Mouse (Mus musculus): ENCODE measurements around the gene Gpc6. TPM values are rescaled to one million over a fixed set of nuclear protein-coding genes. Genes with fewer than 3 reads are reported as not detected.

The Gpc6 gene
- polyA plus RNA-seq, 2 experiments: 26.1 to 39.5 TPM

DNA sequence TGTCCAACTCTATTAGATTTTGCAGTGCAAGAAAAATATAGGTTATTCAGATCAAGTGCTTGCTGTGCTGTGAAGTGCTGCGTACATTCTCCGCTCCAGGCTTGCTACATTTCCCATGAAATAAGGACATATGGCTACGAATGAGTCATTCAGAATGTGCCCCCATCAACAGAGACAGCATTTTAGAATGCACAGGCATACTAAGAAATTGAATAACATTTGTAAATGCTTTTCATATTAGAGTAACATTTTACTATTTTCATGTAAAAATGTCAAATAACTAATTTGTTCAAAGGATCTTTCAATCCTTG lies 483.4 kb downstream of the Gpc6 start:
- Histone ChIP-seq H3K27me3 (ENCODE audit: control insufficient read depth, insufficient read depth, low read length) (no peaks in the 10 kb centered on the region), H3K4me2 (replicated peaks; ENCODE audit: low read depth, low read length, severe bottlenecking) (no peak overlapping the region), H3K4me1 (ENCODE audit: control insufficient read depth, insufficient read depth, low read length) (0 out of 2 replicates have a peak, but pooled peaks cover 4% of the 10 kb centered on the region), H3K27ac (replicated peaks; ENCODE audit: low read depth, low read length) (no peak overlapping the region), H3K9me3 (ENCODE audit: control insufficient read depth, low read length) (no peaks in the 10 kb centered on the region), H3K9ac (ENCODE audit: low read depth, low read length, severe bottlenecking) (no peak overlapping the region), H3K36me3 (ENCODE audit: control insufficient read depth, insufficient read depth, low read length) (no peaks in the 10 kb centered on the region), H3K4me3 (replicated peaks; ENCODE audit: low read length) (no peak overlapping the region)
- WGBS: 41% methylated on average over 3 of the region's 3 CpGs
- no peak for ATAC-seq (ENCODE audit: low FRiP score, low read depth)
- no peak for DNase-seq (ENCODE audit: low spot score)
- no peak for TF ChIP-seq POLR2A (IDR thresholded peaks at IDR 0.05; ENCODE audit: borderline replicate concordance, extremely low read depth, insufficient read depth, insufficient read length)

- Histone ChIP-seq H3K27me3 (ENCODE audit: control insufficient read depth, insufficient read depth, low read length) (no peaks in the 10 kb centered on the region), H3K4me2 (replicated peaks; ENCODE audit: low read depth, low read length, severe bottlenecking) (no peak overlapping the region), H3K9ac (ENCODE audit: low read depth, low read length, severe bottlenecking) (no peak overlapping the region), H3K9me3 (ENCODE audit: control insufficient read depth, low read length) (no peaks in the 10 kb centered on the region), H3K27ac (replicated peaks; ENCODE audit: low read depth, low read length) (no peak overlapping the region), H3K4me1 (ENCODE audit: control insufficient read depth, insufficient read depth, low read length) (0 out of 2 replicates have a peak, but pooled peaks cover 4% of the 10 kb centered on the region), H3K4me3 (replicated peaks; ENCODE audit: low read length) (no peak overlapping the region), H3K36me3 (ENCODE audit: control insufficient read depth, insufficient read depth, low read length) (no peaks in the 10 kb centered on the region)
- ATAC-seq (ENCODE audit: low FRiP score, low read depth): no peak
- DNase-seq (ENCODE audit: low spot score): no peak
- 84% methylated on average over 2 of the region's 2 CpGs for WGBS
- TF ChIP-seq POLR2A (IDR thresholded peaks at IDR 0.05; ENCODE audit: borderline replicate concordance, extremely low read depth, insufficient read depth, insufficient read length): no peak
Observed at GRCm38 (mm10) chr14:117409778-117410177, 484.7 kb downstream of the Gpc6 start.

DNA sequence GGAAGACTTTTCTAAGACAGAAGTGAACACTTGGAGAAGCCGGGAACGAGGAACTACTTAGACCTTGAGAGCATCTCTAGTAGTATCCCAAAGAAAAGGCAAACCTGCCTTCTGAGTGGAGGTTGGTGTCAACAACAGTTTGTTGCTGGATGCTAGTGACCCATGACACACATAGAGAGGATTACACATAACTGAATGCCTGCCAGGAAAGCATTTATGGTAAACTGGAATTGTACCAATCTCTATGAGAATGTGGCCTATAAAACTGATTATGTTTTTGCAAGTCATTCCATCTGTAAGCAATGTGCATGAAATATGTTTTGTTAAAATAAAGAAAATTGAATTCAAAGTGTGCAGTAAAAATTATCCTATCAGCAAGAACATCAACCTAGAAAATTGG lies 485.4 kb downstream of the Gpc6 start:
- H3K36me3 ChIP-seq (ENCODE audit: control insufficient read depth, insufficient read depth, low read length): no peaks in the 10 kb centered on the region
- no peak overlapping the region for H3K9ac ChIP-seq (ENCODE audit: low read depth, low read length, severe bottlenecking)
- WGBS: 97% methylated on average over 2 of the region's 2 CpGs
- no peak for TF ChIP-seq POLR2A (IDR thresholded peaks at IDR 0.05; ENCODE audit: borderline replicate concordance, extremely low read depth, insufficient read depth, insufficient read length)
- H3K4me3 ChIP-seq (replicated peaks; ENCODE audit: low read length): no peak overlapping the region
- H3K4me1 ChIP-seq (ENCODE audit: control insufficient read depth, insufficient read depth, low read length): 0 out of 2 replicates have a peak, but pooled peaks cover 4% of the 10 kb centered on the region
- no peaks in the 10 kb centered on the region for H3K27me3 ChIP-seq (ENCODE audit: control insufficient read depth, insufficient read depth, low read length)
- DNase-seq (ENCODE audit: low spot score) (no peak), ATAC-seq (ENCODE audit: low FRiP score, low read depth) (no peak)
- H3K4me2 ChIP-seq (replicated peaks; ENCODE audit: low read depth, low read length, severe bottlenecking): no peak overlapping the region
- H3K27ac ChIP-seq (replicated peaks; ENCODE audit: low read depth, low read length): no peak overlapping the region
- H3K9me3 ChIP-seq (ENCODE audit: control insufficient read depth, low read length): no peaks in the 10 kb centered on the region

GRCm38 (mm10) chr14:117415045-117415444 lies 489.9 kb downstream of the Gpc6 start:
- ATAC-seq (ENCODE audit: low FRiP score, low read depth): no peak
- H3K4me2 ChIP-seq (replicated peaks; ENCODE audit: low read depth, low read length, severe bottlenecking): no peak overlapping the region
- H3K36me3 ChIP-seq (ENCODE audit: control insufficient read depth, insufficient read depth, low read length): no peaks in the 10 kb centered on the region
- no peak overlapping the region for H3K4me3 ChIP-seq (replicated peaks; ENCODE audit: low read length)
- no peaks in the 10 kb centered on the region for H3K4me1 ChIP-seq (ENCODE audit: control insufficient read depth, insufficient read depth, low read length)
- H3K9ac ChIP-seq (ENCODE audit: low read depth, low read length, severe bottlenecking): no peak overlapping the region
- TF ChIP-seq POLR2A (IDR thresholded peaks at IDR 0.05; ENCODE audit: borderline replicate concordance, extremely low read depth, insufficient read depth, insufficient read length): no peak
- H3K27ac ChIP-seq (replicated peaks; ENCODE audit: low read depth, low read length): no peak overlapping the region
- H3K27me3 ChIP-seq (ENCODE audit: control insufficient read depth, insufficient read depth, low read length): no peaks in the 10 kb centered on the region
- no peak for DNase-seq (ENCODE audit: low spot score)
- H3K9me3 ChIP-seq (ENCODE audit: control insufficient read depth, low read length): no peaks in the 10 kb centered on the region

GRCm38 (mm10) chr14:117419561-117420218 lies 494.6 kb downstream of the Gpc6 start:
- Histone ChIP-seq H3K4me1 (ENCODE audit: control insufficient read depth, insufficient read depth, low read length) (no peaks in the 10 kb centered on the region), H3K27ac (replicated peaks; ENCODE audit: low read depth, low read length) (no peak overlapping the region), H3K9ac (ENCODE audit: low read depth, low read length, severe bottlenecking) (no peak overlapping the region), H3K9me3 (ENCODE audit: control insufficient read depth, low read length) (no peaks in the 10 kb centered on the region), H3K36me3 (ENCODE audit: control insufficient read depth, insufficient read depth, low read length) (no peaks in the 10 kb centered on the region), H3K4me2 (replicated peaks; ENCODE audit: low read depth, low read length, severe bottlenecking) (no peak overlapping the region), H3K27me3 (ENCODE audit: control insufficient read depth, insufficient read depth, low read length) (no peaks in the 10 kb centered on the region), H3K4me3 (replicated peaks; ENCODE audit: low read length) (no peak overlapping the region)
- ATAC-seq (ENCODE audit: low FRiP score, low read depth) (no peak), DNase-seq (ENCODE audit: low spot score) (no peak)
- 25% methylated on average over 6 of the region's 6 CpGs for WGBS
- no peak for TF ChIP-seq POLR2A (IDR thresholded peaks at IDR 0.05; ENCODE audit: borderline replicate concordance, extremely low read depth, insufficient read depth, insufficient read length)

DNA sequence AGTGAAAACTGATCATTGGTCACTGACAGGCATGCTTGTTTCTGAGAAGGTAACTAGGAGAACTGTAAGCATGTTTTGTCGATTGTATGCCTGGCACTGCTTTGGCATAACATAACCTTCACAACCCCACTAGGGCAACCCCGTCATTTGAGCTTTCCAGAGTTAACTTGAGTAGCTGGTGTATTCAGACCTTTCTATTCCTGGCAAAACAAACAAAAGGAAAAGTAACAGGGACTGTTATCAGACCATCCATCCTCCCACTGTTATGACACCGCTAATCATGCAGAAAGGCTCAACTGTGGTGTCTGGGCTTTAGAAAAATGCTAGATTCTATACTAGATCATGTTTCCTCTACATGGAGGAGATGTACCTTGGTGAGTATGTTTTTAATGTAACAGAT lies 496.1 kb downstream of the Gpc6 start:
- 81% methylated on average over 3 of the region's 3 CpGs for WGBS
- ATAC-seq (ENCODE audit: low FRiP score, low read depth) (no peak), DNase-seq (ENCODE audit: low spot score) (no peak)
- Histone ChIP-seq H3K27me3 (ENCODE audit: control insufficient read depth, insufficient read depth, low read length) (no peaks in the 10 kb centered on the region), H3K36me3 (ENCODE audit: control insufficient read depth, insufficient read depth, low read length) (no peaks in the 10 kb centered on the region), H3K4me3 (replicated peaks; ENCODE audit: low read length) (no peak overlapping the region), H3K9me3 (ENCODE audit: control insufficient read depth, low read length) (no peaks in the 10 kb centered on the region), H3K4me2 (replicated peaks; ENCODE audit: low read depth, low read length, severe bottlenecking) (no peak overlapping the region), H3K4me1 (ENCODE audit: control insufficient read depth, insufficient read depth, low read length) (no peaks in the 10 kb centered on the region), H3K9ac (ENCODE audit: low read depth, low read length, severe bottlenecking) (no peak overlapping the region), H3K27ac (replicated peaks; ENCODE audit: low read depth, low read length) (no peak overlapping the region)
- TF ChIP-seq POLR2A (IDR thresholded peaks at IDR 0.05; ENCODE audit: borderline replicate concordance, extremely low read depth, insufficient read depth, insufficient read length): no peak

All from limb, embryonic 14.5 days (tissue).